Mouse (Mus musculus) frontal cortex, postnatal 25 days (tissue): ENCODE results near the gene Fam183b.
"Not testable (repeated sequence)": the region's sequence is repeated elsewhere in the genome, so short reads cannot be mapped to it uniquely, and the experiment has no call there.

Source experiments
- DNase-seq, 2 experiments: peaks; one replicate each; pipeline ENCODE4 v3.0.0; 2022; ENCODE audit warnings: low spot score in 2 of 2

Gene Fam183b

DNA sequence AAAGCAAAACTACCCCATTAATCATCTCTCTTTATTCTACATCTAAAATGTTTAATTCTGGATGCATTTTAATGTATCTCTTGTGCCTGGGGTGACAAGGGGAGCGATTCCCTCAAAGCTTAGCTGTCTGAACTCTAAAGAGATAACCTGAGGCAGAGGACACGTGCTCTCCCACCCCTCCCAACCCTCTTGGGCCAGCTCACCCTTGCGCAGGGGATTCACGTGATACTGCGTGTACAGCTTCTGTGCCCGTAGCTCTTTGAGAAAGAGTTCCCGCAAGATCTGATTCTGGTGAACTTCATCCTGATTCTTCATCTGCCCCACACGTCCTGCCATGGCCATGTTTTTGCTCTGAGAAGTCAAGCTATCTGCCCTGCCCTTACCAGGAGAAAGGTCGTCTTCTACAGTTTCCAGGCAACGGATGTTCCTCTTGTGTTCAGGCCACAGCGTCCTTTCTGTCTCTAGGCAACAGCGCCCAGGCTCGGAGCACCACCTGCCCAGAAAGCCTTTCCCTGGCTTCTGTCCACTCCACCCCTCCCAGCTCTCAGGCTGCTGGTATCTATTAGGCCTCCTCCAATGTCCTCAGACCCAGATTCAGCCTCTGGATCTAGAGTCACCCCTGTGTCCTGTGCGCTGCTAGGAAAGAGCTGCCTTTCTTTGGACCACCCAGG lies at the start of gene Fam183b:
TSS of gene Fam183b (minus strand) at position 403 of the 671 bp plus-strand sequence.
- no peak for DNase-seq

DNA sequence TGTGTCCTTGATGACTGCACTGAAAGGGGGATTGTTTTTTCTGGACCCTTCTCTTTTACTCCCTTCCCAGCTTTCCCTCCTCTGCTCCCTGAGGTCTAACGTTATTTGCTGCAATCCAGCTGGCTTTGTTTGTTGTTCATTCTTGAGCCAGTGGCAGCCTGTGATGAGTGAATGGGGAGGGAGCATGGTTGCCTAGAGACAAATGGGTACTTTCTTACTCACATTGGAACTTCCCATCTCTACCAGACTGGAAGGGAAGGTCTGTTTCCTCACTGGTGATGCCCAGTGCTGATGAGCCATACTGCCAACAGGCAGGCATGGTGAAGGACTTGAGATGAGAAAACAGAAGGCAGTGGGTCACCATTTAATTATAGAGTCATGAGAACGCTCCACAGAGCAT lies 48.0 kb upstream of the Fam183b start:
- DNase-seq = no peak

DNA sequence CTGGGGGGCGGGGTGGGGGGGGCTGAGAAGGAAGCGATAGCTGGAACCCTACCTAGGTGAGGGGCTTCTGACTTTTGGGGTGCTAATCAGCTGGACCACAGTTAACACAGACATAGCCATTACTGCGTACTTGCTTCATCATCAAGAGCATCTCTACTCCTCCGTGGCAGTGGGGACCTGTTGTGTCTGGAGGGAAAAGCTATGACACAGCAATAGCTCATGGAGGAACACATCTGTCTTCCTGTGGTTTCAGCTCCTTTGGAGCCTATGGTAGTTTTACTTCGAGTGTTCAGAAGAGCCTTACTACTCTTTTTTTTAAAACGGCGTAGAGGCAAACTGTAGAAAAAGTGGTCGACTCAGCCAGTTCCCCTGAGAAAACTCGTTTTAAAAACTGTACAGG lies 45.9 kb upstream of the Fam183b start:
- DNase-seq = no peak

DNA sequence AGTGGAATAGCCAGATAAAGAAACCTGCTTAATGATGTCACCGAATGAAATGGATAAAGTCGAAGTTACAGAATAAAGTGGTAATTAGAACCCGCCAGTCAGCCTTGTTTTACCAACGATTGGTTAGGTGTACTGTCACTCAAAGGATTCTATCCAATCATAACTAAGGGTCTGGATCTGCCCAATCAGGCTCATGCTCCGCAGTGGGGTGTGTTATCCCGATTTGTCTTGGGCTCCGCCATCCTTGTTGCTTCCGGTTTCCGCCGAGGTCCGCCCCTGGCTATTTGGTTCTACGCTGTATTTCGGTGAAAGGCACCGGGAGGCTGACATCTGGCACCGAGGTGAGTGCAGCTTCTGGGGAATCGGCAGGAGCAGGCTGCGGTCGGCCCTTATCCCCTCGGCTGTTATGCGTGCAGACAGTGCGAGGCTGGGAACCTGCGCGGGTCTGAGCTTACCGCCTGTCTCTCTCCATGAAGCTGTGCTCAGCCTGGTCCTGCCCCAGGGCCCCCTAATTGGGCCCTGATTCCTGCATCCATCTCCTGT lies 45.2 kb upstream of the Fam183b start, which contains the start of gene Gm12258:
TSS of gene Gm12258 (plus strand) at position 240 of the 543 bp plus-strand sequence.
- peak; percentile 46 to 79 for DNase-seq

DNA sequence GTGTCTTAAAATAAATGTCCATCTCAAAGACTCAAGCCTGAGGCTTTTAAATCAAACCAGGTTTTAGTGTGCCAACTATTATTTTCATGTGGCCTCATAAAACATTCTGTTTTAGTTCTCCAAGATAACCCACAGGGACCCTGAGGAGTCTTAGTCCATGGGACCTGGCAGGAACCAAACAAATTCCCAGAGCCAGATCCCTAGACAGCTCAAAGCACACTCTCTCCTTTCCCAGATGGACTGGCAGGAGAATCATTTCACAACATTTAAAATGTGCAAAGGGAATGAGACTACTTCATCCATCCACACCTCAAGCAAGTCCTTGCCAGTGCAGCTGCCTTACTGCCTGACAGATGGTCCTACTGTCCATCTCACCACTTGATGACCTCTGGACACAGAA lies 37.2 kb upstream of the Fam183b start, which contains the start of gene Olfr311:
TSS of gene Olfr311 (plus strand) at position 301 of the 400 bp plus-strand sequence.
- DNase-seq = not testable (repeated sequence)

DNA sequence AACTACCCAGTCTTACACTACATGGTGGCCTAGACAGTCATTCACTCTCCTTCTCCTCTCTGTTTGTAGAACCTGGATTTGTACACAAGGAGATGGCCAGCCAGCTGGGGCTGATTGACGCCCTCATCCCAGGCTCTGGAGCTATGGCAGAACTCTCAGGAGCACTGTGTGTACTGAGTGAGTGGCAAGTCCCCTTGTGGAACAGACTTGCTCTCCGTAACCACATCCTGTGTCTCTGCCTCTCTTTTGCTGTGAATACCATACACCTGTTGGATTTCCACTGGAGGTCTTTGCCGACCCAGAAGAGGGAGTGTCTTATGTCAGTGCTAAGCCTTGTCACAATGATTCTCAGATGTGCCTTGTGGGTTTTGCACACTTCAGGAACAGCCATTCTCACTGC lies 30.8 kb upstream of the Fam183b start:
- DNase-seq = not testable (repeated sequence)

DNA sequence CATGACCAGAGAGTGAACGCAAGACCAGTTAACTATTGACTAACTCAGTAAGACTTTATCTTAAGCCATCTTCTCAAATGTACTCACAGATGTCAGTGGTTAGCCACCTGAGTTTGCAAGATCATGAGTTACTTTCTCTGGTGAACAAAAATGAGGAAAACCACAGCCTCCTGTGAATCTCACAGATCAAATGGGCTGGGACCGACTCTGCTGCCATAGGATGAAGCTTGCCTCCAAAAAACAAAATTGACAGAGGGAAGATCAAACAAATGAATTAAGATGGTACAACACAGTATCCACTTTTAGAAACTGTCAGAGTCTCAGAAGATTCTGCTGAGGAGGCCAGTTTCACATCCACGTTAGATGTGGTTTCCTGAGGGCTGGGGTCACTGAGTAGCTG lies 28.0 kb upstream of the Fam183b start:
- no peak for DNase-seq

DNA sequence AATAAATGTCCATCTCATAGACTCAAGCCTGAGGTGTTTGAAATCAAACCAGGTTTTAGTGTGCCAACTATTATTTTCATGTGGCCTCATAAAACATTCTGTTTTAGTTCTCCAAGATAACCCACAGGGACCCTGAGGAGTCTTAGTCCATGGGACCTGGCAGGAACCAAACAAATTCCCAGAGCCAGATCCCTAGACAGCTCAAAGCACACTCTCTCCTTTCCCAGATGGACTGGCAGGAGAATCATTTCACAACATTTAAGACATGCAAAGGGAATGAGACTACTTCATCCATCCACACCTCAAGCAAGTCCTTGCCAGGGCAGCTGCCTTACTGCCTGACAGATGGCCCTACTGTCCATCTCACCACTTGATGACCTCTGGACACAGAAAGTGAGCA lies 27.2 kb upstream of the Fam183b start, which contains the start of gene Olfr312:
TSS of gene Olfr312 (plus strand) at position 301 of the 400 bp plus-strand sequence.
- not testable (repeated sequence) for DNase-seq

DNA sequence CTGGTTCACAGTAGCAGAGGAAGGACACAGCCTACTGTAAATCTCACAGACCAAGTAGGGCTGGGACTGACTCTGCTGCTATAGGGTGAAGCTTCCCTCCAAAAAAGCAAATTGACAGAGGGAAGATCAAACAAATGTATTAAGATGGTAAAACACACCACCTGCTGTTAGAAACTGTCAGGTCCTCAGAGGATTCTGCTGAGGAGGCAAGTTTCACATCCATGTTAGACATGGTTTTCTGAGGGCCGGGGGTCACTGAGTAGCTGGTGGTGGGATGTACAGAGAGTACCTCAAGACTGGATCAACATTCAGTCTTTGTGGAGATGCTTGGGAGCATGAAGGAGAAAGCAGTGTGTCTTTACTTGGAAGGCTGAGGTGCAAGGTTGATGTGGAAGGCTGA lies 13.9 kb upstream of the Fam183b start:
- no peak for DNase-seq

DNA sequence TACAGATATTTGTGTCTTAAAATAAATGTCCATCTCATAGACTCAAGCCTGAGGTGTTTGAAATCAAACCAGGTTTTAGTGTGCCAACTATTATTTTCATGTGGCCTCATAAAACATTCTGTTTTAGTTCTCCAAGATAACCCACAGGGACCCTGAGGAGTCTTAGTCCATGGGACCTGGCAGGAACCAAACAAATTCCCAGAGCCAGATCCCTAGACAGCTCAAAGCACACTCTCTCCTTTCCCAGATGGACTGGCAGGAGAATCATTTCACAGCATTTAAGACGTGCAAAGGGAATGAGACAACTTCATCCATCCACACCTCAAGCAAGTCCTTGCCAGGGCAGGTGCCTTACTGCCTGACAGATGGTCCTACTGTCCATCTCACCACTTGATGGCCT lies 12.9 kb upstream of the Fam183b start, which contains the start of gene Olfr313:
TSS of gene Olfr313 (plus strand) at position 301 of the 400 bp plus-strand sequence.
- DNase-seq = not testable (repeated sequence)

DNA sequence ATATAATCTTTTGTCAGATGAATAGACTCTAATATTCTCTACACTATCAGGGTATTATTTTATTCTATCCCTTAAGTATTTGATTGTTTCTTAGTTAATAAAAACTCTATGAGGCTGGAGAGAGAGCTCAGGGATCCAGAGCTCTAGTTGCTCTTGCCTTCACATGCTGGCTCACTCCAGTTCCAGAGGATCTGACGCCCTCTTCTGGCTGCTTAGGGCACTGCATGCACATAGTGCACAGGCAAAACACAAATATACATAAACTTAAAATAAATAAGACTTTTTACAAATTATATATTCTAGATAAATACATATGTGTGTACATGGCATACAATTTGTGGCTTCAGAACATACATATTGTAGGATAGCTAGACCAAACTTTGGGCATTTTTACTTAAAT lies 10.2 kb upstream of the Fam183b start:
- DNase-seq = no peak

DNA sequence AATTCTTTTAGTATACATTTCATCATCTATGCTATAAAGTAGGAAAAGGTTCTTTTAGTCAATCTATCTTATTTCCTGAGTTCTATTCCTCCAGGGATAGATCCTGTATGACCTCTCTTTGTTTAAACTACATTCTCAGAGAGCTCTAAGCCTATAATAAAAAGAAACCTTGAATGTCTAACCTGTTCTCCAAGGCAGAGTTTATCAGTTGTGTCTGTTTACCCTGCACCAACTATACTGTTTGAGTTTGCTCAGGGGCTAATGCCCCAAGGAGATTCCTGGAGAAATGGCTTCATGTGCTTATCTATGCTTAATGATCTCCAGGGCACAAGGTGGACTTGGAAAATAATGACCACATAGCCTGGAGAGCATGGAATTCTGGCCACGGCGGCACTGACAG lies 2.6 kb upstream of the Fam183b start:
- DNase-seq = no peak

DNA sequence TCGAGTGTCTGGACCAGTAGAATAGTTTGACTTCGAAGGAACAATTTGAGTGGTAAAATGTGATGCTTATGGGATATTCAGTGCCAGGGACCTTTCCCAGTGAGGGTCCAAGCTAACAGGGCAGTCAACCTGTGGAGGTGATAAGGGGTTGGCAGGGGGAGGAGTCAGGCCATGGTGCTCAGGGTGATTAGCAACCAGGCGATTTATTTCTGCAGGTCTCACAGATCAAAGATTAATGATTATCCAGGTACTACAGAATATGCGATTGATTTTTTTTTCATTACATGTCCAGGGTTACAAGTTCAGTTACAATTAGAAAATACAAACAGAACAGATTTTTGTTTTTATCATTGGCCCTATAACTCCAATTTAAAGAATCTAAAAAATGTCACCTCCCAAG lies 2.1 kb upstream of the Fam183b start:
- DNase-seq = no peak

DNA sequence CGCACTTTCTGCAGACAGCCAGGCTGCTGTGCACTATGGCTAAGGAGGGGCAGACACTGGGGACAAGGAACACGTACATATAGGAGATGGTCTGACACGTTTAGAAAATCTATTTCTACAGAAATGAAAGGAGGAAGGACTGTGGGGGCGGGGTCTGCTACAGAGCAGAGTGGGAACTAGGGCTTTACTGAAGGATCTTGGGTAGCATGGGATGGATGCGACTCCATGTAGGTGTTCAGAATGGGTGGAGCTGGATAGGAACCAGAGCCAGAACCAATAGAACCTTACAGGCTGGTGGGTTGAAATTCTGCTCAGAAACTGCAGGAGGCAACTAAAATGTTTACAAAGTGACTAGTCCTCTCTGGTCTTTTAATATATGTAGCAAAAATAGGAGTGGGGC lies 2.0 kb downstream of the Fam183b start:
- peak in 1 of 2 experiments; percentile 23 for DNase-seq

DNA sequence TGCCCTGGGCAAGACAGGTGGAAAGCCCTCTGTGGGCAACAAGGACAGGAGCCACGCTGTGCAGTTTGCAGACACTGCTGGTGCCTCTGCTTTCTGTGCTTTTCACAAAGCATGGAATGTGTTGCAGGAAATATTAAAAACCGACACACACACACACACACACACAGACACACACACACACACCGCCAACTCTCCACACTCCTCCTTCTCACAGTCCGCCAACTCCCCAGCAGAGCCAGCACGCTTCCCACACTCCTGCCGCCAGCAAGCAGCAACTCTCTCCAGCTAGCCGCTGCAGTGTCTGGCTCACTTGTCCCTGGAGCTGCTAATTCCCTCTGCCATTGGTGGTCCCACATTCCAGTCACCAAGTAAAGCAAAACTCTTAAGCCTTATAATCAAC lies 4.9 kb downstream of the Fam183b start:
- DNase-seq = peak; percentile 38 to 52

DNA sequence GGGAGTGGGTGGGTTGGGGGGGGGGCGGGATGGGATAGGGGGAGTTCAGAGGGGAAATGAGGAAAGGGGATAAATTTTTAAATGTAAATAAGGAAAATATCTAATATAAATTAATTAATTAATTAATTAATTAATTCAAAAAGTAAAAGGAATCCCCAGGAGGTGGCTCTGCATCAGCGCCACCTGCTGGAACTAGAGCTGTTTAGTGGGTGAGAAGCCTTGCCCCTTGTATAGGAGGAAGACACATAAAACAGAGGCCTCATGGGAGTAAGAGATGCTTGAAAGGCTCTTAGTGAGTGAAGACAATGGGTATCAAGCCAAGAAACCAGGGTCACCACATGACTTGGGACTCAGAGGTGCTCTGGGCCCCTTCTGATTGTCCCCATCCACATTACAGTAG lies 5.9 kb downstream of the Fam183b start:
- DNase-seq = no peak

DNA sequence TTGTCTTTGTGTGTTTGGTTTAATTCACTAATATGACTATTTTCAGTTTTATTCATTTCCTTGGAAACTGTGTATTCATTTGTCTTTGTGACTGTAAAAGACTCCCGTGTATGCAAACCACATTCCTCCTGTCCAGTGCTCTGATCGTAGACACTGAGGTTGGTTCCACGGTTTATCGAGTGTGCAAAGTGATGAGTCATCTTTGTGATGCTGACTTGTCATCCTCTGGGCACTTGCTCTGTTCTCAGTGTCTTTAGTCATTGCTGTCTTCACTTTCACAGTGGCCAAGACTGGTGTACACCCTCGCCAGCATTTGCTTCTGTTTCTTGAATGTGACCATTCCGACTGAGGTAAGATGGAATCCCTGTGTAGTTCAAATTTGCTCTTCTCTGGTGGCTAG lies 11.1 kb downstream of the Fam183b start:
- DNase-seq = no peak

DNA sequence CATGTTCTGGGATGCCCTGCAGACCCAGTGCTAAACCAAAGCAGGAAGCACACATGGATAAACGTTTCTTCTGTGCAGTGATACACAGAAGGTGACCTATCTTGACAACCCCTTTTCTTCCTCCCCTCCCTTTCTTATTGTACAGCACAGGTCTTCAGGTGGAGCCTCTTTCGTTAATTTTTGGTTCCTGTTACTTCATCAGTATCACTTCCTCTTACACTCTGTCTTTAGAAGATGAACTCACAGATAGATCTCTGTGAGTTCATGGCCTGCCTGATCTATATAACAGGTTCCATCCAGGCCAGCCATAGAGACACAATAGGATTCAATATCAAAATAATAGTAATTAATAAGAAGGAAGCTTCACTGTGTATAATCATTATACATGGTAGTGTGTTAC lies 11.7 kb downstream of the Fam183b start:
- DNase-seq = no peak

DNA sequence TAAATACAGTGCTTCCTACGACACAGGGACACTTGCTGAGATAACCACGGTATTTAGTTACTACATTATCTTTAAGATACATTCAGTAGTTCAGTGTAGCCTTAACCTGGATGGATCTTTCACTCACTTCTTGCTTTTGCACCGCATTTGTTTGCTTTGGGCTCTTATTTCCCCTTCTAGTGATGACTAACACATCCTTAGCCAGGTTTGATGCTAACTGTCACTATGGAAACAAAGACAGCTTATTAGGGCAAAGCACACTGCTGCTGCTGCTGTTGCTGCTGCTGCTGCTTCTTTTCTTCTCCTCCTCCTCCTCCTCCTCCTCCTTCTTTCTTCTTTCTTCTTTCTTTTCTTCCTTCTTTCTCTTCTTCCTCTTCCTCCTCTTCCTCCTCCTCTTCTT lies 12.2 kb downstream of the Fam183b start:
- no peak for DNase-seq

DNA sequence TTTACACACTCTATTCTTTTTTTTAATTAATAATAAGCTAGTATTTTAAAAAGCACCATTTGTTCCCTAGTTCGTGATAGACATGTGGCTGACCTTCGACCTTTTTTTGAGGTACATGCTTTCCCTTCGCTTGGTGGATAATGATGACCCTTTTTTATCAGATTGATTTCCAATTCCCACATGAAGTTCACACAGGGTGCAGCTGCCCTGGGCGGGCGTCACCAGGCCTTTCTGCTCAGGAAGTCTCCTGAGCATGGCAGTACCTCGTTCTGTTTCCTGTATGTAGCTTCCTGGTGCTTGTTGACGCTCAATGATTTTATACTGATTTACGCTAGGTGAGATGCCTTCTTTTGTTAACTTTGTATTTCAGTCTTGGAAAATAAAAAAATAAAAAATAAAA lies 13.4 kb downstream of the Fam183b start:
- DNase-seq = no peak

DNA sequence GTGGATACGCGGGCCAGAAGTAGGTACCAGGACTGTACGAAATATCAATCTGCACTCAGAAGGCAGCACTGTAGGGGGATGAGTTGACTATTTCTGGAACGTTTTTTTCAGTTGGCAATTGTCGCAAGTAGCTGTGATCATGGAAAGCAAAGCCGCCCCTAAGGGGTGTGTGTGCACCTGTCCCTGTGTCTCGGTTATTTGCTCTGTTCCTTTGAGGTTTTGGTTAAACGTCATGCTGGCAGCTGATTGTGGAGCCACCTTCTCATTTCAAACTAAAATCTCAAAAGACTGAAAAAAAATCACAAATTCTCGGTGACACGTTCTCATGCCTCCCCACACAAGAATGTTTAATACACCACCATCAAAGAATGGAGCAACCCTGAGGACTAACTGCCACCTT lies 14.1 kb downstream of the Fam183b start:
- DNase-seq = no peak

DNA sequence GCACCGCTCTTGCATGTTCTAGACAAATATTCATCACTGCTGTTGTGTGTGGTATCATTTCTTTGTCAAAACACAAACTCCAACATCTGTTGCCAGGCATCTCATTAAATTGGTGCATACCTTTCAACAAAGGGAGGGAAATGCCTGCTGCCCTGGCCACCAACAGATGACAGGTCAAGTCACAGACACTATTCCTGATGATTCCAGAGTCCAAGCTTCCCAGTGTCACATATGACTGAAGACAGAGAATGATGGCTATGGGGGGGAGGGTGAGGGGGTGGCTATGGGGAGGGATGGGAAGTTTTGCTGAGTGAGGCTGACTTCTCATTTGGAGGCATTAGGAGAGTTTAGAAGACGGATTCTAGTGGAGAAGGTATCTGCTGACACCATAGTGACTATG lies 17.6 kb downstream of the Fam183b start:
- no peak for DNase-seq

DNA sequence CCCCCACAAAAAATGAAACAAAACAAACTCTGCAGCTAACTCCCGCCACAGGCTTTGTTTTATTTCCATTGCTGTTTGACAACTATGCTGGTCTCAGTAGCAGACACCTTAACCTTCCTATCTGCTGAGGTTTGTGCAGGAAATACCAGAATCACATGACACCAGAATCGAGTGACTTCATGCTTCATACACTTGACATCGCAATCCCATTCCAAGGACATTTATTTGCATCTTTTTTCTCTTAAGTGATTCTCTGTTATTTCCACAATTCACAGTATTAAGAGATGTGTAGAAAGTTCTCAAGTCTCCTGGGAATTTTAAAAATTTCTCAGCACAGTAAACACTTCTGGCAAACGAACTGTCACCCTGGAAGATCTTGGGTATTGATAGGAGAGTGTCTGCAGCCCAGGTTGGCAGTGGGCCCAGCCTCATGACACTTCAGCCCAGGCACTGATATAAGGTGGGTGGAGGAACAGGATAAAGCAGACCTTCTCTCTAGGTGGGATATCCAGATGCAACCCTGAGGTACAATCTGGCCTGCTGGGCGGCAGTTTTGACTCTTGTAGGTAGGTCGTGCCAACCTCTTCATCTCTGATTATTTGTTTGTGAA lies 19.2 kb downstream of the Fam183b start, which contains the start of gene Olfr314:
TSS of gene Olfr314 (plus strand) at position 473 of the 610 bp plus-strand sequence.
- DNase-seq = no peak
